Mouse (Mus musculus) lung, embryonic 15.5 days (tissue): ENCODE results near the gene Zbtb49. TPM values are rescaled to one million over a fixed set of nuclear protein-coding genes. Genes with fewer than 3 reads are reported as not detected.

Experiments used
- ATAC-seq: fragments of 200-750 bp; cut with Nextera tagmentation; 2 replicates; pipeline ENCODE4 v1.8.0; 2017; ENCODE audit warnings: moderate number of reproducible peaks, borderline replicate concordance; ENCODE audit not compliant: low FRiP score, low TSS enrichment; ENCODE audit errors: extremely low read depth
- H3K27ac ChIP-seq: fragments of 300-500 bp; sonication (generic); 2 replicates; pipeline ENCODE4 v1.5.1; 2015; ENCODE audit warnings: moderate library complexity, mild to moderate bottlenecking, inconsistent platforms
- H3K27me3 ChIP-seq: fragments of 300-500 bp; sonication (generic); 2 replicates; pipeline ENCODE4 v1.6.1; 2015; ENCODE audit warnings: inconsistent platforms
- H3K36me3 ChIP-seq: fragments of 300-500 bp; sonication (generic); 2 replicates; pipeline ENCODE4 v1.6.1; 2015; ENCODE audit warnings: inconsistent platforms
- H3K4me1 ChIP-seq: fragments of 300-500 bp; sonication (generic); 2 replicates; pipeline ENCODE4 v1.6.1; 2015; ENCODE audit warnings: inconsistent platforms
- H3K4me2 ChIP-seq: fragments of 300-500 bp; sonication (generic); 2 replicates; pipeline ENCODE4 v1.6.1; 2015; ENCODE audit warnings: inconsistent platforms, mild to moderate bottlenecking, moderate library complexity
- H3K4me3 ChIP-seq: fragments of 300-500 bp; sonication (generic); 2 replicates; pipeline ENCODE4 v1.5.1; 2015; ENCODE audit warnings: mild to moderate bottlenecking, inconsistent platforms
- H3K9ac ChIP-seq: fragments of 300-500 bp; sonication (generic); 2 replicates; pipeline ENCODE4 v1.6.1; 2015; ENCODE audit warnings: inconsistent platforms
- H3K9me3 ChIP-seq: fragments of 300-500 bp; sonication (generic); 2 replicates; pipeline ENCODE4 v1.6.1; 2016; ENCODE audit warnings: inconsistent platforms
- WGBS: fragments of 180-500 bp; shearing (Covaris S2); methylation state at CpG from one replicate; pipeline ENCODE4 v1.1.7; 2015; 5-methylcytosine and 5-hydroxymethylcytosine counted together
- polyA plus RNA-seq: library from polyadenylated mRNA; unstranded; fragments of >200 nt; fragmentation: Nextera tagmentation; extraction: Ambion mirVana; gene quantifications from 2 replicates; pipeline ENCODE4 v1.2.1, GENCODE M21; 2015

The Zbtb49 gene
- polyA plus RNA-seq, 1 experiment from 2014 or later = 12.2 TPM

DNA sequence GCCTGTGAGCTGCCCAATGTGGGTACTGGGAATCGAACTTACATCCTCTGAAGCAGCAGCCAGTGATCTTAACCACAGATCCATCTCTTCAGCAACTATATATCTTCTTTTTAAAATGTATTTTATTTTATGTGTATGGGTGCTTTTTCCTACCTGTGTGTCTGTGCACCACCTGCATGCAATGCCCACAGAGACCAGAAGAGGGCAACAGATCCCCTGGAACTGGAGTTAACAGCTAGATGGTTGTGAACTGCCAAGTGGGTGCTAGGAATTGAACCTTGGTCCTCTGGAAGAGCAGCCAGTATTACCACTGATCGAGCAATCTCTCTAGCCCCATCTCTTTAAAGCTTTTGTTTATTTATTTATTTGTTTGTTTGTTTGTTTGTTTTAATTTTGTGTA, 16.4 kb upstream of the Zbtb49 start:
- H3K4me2 ChIP-seq = no peak overlapping the region
- 95% methylated on average over 2 of the region's 2 CpGs for WGBS

DNA sequence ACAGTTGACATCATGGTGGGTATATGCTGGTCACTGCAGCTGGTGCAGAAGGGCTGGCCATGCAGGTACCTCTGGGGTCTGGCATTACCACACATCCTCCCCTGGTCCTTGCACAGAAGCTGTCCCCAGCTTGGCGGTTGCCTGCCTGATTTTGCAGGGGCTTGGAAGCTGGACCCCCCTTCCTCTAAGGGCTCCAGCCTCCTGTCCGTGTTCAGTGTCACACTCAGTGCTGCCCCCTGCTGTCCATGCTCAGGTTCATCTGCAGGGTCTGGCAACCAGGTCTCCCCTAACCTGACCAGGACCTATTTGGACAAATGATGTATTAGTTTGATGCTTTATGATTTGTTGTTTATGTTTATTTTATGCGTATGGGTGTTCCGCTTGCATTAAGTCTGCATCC, 15.2 kb upstream of the Zbtb49 start:
- ATAC-seq = no peak
- WGBS = 68% methylated on average over 4 of the region's 4 CpGs

More for the DNA sequence above, 16.4 kb upstream of the Zbtb49 start:
- ATAC-seq = no peak
- peaks cover 24% of the 10 kb centered on the region for H3K36me3 ChIP-seq
- no peaks in the 10 kb centered on the region for H3K27me3 ChIP-seq
- no peaks in the 10 kb centered on the region for H3K9me3 ChIP-seq
- H3K27ac ChIP-seq = no peak overlapping the region
- H3K4me3 ChIP-seq = no peak overlapping the region
- H3K9ac ChIP-seq = no peak overlapping the region
- H3K4me1 ChIP-seq = no peaks in the 10 kb centered on the region

DNA sequence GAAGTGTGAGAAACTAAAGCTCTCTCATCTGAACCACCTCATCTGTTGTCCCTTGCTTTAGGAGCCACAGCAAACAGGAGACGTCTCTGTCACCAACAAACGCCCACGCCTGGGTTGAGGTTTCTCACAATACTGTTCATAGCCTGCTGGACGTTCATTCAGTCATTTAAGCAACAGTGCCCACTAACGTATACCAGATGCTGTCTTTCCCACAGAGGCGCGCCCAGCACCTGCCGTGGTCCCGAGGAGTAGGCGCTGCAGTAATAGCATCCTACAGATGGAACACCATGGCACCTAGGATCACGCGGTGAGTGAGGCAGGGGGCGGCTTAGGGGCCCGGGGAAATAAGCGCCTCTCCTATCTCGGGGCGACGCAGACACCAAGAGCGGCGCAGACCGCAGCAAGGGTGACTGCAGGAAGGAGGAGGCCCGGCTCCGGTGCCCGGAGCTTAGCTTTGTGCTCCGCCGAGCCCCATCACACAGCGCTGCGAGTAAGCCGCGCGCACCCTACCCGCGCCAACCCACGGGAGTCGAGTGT, 418 bp downstream of the Zbtb49 start:
- Histone ChIP-seq H3K4me2 (peak overlapping the region; percentile 86), H3K27me3 (no peaks in the 10 kb centered on the region), H3K4me3 (peak overlapping the region; percentile 95), H3K27ac (peak overlapping the region; percentile 53; the same call in 1 of the 2 replicates), H3K4me1 (peaks cover 19% of the 10 kb centered on the region), H3K36me3 (peaks cover 7% of the 10 kb centered on the region), H3K9me3 (no peaks in the 10 kb centered on the region), H3K9ac (peak overlapping the region; percentile 87)
- peak; percentile 83 for ATAC-seq
- under 1% methylated on average over 33 of the region's 35 CpGs for WGBS

More for the DNA sequence above, 15.2 kb upstream of the Zbtb49 start:
- no peak overlapping the region for H3K4me3 ChIP-seq
- no peaks in the 10 kb centered on the region for H3K4me1 ChIP-seq
- H3K4me2 ChIP-seq = no peak overlapping the region
- no peak overlapping the region for H3K9ac ChIP-seq
- no peak overlapping the region for H3K27ac ChIP-seq
- H3K36me3 ChIP-seq = peaks cover 36% of the 10 kb centered on the region
- H3K27me3 ChIP-seq = no peaks in the 10 kb centered on the region
- H3K9me3 ChIP-seq = no peaks in the 10 kb centered on the region

DNA sequence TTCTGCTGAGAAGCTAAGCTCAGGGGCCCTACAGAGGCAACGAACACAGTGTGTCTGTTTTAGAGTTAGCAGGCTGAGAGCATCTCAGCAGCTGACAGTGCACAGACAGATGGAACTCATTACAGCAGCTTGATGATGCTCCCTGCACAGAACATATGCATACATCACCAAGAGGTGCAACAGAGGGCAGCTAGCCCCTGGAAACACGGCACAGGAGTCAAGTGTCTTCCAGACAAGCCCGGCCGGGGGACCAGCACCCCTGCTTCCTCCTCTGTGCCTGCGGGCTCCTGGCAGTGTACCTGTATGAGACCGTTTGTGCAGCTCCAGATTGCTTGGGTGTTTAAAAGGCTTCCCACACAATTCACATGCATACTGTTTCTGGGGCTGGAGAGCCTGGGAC, 7.2 kb downstream of the Zbtb49 start:
- H3K27ac ChIP-seq = no peak overlapping the region
- H3K9me3 ChIP-seq = no peaks in the 10 kb centered on the region
- no peaks in the 10 kb centered on the region for H3K4me1 ChIP-seq
- ATAC-seq = no peak
- WGBS = 86% methylated on average over 6 of the region's 6 CpGs
- H3K4me3 ChIP-seq = no peak overlapping the region
- H3K27me3 ChIP-seq = no peaks in the 10 kb centered on the region
- no peak overlapping the region for H3K9ac ChIP-seq
- H3K4me2 ChIP-seq = no peak overlapping the region
- H3K36me3 ChIP-seq = peaks cover 40% of the 10 kb centered on the region

DNA sequence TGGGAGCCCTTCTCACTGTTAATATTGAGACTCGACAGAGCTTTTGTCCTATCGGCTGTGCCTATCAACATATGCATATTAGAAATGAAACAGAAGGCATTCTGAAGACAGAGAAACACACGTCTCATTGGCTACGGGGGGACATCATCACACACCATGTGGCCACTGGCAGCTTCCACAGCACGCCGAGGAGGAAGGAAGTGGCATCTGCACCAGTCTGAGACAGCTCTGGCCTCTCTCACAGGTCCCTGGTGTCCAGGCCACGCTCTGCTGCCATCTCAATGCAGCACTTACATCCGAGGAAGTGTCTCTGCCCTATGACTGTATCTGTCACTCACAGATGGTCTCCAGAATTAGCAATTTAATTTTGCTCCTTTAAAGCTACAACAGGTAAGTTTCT, 8.6 kb downstream of the Zbtb49 start:
- Histone ChIP-seq H3K4me3 (no peak overlapping the region), H3K4me2 (no peak overlapping the region), H3K27ac (no peak overlapping the region), H3K4me1 (no peaks in the 10 kb centered on the region), H3K9ac (no peak overlapping the region), H3K36me3 (peaks cover 40% of the 10 kb centered on the region), H3K9me3 (no peaks in the 10 kb centered on the region), H3K27me3 (no peaks in the 10 kb centered on the region)
- no peak for ATAC-seq
- WGBS = 91% methylated on average over 8 of the region's 8 CpGs

DNA sequence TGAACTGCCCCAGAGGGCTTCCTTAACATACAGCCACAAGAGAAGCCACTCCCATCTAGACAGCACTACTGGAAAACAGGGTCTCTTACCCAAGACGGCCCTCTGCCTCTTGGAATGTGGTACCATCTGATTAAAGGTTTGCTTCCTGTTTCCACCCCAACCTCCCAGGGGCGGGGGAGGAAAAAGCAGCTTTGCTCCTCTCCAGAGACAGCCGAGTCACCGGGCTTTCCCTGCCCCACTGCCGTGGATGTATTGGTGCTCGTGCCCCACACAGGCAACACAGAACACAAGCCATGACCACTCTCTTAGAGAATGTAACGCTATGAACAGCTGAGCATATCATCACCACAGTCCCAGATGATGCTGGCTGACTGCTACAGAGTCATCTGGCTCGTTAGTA, 11.3 kb downstream of the Zbtb49 start:
- Histone ChIP-seq H3K9me3 (no peaks in the 10 kb centered on the region), H3K27ac (no peak overlapping the region), H3K36me3 (peaks cover 46% of the 10 kb centered on the region), H3K4me1 (no peaks in the 10 kb centered on the region), H3K9ac (no peak overlapping the region), H3K4me2 (no peak overlapping the region), H3K27me3 (no peaks in the 10 kb centered on the region), H3K4me3 (no peak overlapping the region)
- no peak for ATAC-seq
- 69% methylated on average over 8 of the region's 8 CpGs for WGBS

DNA sequence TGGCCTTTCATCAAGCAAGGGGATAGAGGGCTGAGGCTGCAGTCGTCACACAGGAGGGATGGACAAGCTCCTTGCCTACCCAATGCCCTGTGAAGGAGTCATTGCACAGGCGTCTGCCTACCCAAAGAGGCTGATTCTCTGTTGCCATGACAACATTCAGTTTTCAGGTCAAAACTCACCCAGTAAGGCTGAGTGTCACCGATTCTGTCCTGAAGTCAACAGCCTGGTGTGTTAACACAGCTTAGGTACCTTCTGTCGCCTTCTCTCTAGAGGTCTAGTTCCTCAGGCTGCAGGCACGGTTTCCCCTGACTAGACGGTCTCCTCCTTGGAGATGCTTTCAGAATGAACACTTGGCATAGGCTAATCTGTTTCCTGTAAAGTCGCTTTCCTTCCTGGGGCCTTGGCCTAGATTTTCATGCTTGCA, 14.9 kb downstream of the Zbtb49 start:
- ATAC-seq = no peak
- H3K36me3 ChIP-seq = peaks cover 40% of the 10 kb centered on the region
- H3K27me3 ChIP-seq = no peaks in the 10 kb centered on the region
- H3K27ac ChIP-seq = no peak overlapping the region
- H3K4me3 ChIP-seq = no peak overlapping the region
- no peaks in the 10 kb centered on the region for H3K4me1 ChIP-seq
- WGBS = 81% methylated on average over 7 of the region's 7 CpGs
- no peaks in the 10 kb centered on the region for H3K9me3 ChIP-seq
- H3K9ac ChIP-seq = no peak overlapping the region
- no peak overlapping the region for H3K4me2 ChIP-seq

DNA sequence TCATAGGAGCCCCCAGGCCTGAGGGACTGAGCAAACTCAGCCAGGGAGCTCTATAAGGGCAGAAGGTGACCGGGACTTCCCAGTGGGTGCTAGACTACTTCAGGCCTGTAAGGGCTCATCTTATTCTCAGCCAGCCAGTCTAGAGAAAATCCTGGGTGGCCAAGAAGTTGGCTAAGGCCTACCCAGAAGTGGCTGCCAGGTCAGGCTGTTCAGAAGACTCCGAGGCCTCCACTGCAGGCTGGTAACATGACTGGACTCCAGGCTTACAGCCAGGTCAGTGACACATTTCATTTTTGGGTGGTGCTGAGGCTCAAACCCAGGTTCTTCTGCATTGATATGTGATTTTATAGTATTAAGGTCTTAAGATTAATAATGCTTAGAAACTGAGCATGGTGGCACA, 20.6 kb downstream of the Zbtb49 start:
- no peak overlapping the region for H3K27ac ChIP-seq
- WGBS = 90% methylated on average over 2 of the region's 2 CpGs
- H3K4me2 ChIP-seq = no peak overlapping the region
- H3K4me1 ChIP-seq = no peaks in the 10 kb centered on the region
- H3K36me3 ChIP-seq = peaks cover 28% of the 10 kb centered on the region
- H3K4me3 ChIP-seq = no peak overlapping the region
- no peaks in the 10 kb centered on the region for H3K9me3 ChIP-seq
- no peak overlapping the region for H3K9ac ChIP-seq
- no peak for ATAC-seq
- H3K27me3 ChIP-seq = no peaks in the 10 kb centered on the region

DNA sequence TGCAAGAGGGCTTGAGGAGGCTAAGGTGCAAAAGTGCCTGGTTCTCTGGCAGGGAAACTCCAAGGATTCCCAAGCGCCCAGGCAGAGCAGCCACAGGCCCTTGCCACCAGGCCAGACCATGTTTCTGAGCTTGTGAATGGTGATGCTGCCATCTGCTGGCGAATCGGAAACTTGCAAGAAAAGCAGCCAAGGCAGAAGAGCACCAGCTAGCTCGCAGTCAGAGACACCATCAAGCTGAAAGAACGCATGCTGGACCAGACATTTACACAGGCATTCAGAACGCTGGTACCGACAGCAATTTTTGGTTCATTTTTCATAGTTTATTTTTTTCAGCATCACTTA, 22.8 kb downstream of the Zbtb49 start:
- Histone ChIP-seq H3K9me3 (no peaks in the 10 kb centered on the region), H3K9ac (no peak overlapping the region), H3K27me3 (no peaks in the 10 kb centered on the region), H3K4me3 (no peak overlapping the region), H3K27ac (no peak overlapping the region), H3K4me1 (no peaks in the 10 kb centered on the region), H3K4me2 (no peak overlapping the region), H3K36me3 (peaks cover 8% of the 10 kb centered on the region)
- WGBS = 10% methylated on average over 7 of the region's 7 CpGs
- ATAC-seq = no peak

DNA sequence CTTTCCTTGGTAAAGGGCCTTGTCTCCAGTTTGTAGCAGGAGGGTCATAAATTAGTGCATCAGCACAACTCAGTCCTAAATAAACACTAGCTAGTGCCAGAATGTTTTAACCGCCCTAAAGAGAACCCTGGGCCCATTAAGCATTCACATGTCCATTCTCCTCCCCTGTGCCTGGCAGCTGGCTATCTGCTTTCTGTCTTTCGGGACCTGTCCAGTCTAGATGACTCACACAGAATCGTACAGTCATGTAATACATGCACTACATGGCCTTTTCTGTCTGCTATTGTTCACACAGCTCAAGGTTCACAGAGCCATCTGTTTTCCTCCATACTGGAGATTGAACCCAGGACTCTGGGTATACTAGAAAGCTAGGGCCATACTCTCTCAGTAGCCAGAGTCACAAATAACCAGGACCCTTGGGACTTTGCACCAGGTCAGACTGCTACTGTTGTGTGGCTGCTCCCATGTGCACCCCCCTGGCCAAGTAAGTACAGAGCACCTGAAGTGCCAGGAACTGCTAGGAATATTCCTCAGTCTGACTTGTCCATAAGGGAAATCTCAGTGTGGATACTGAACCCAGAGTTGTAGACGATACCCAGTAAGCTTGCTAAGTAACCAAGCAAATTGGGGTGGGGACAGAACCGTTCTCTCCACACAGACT, 23.3 kb downstream of the Zbtb49 start:
- 71% methylated on average over 5 of the region's 5 CpGs for WGBS
- Histone ChIP-seq H3K4me3 (no peak overlapping the region), H3K27me3 (no peaks in the 10 kb centered on the region), H3K4me2 (no peak overlapping the region), H3K36me3 (peaks cover 5% of the 10 kb centered on the region; the same call in 1 of the 2 replicates), H3K27ac (no peak overlapping the region), H3K9me3 (no peaks in the 10 kb centered on the region), H3K4me1 (no peaks in the 10 kb centered on the region), H3K9ac (no peak overlapping the region)
- ATAC-seq = no peak

DNA sequence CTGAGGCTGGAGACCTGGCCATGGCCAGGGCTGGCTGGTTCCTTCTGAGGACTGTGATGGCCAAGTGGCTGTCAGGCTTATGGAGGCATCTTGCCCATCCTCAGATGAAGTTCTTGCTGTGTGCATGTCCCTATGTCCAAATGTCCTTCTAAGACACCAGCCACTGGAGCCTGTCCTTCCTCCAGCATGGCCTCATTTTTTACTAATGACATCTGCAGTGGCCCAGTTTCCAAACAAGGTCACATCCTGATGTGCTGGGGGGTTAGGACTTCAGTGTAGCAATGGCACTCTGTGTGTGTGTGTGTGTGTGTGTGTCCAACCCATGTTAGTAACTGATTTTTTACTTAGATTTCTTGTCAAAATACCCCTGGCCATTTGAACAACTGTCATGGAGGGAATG, 24.3 kb downstream of the Zbtb49 start:
- ATAC-seq = no peak

DNA sequence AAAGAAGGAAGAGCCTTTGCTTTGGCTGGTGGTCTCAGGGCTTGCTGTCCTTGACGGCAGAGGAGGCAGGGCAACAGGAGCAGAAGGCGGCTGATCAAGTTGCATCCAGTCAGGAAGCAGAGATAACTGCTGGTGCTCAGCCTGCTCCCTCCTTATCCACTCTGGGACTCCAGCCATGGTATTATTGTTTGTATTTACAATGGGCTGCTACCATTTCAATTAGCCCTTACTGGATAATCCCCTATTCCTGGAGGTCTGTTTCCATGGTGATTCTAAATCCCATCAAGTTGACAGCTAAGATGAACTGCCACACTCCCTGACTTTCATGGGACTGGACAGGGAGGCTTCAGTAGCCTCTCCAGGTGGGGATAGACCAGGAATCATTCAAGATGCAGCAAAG, 25.3 kb downstream of the Zbtb49 start:
- WGBS = 31% methylated on average over 2 of the region's 2 CpGs
- Histone ChIP-seq H3K4me3 (no peak overlapping the region), H3K9me3 (no peaks in the 10 kb centered on the region), H3K4me1 (no peaks in the 10 kb centered on the region), H3K27ac (no peak overlapping the region), H3K27me3 (no peaks in the 10 kb centered on the region), H3K36me3 (no peaks in the 10 kb centered on the region), H3K9ac (no peak overlapping the region), H3K4me2 (no peak overlapping the region)
- no peak for ATAC-seq

More for the DNA sequence above, 24.3 kb downstream of the Zbtb49 start:
- Histone ChIP-seq H3K9ac (no peak overlapping the region), H3K4me1 (no peaks in the 10 kb centered on the region), H3K36me3 (peaks cover 5% of the 10 kb centered on the region; the same call in 1 of the 2 replicates), H3K9me3 (no peaks in the 10 kb centered on the region), H3K4me2 (no peak overlapping the region), H3K27ac (no peak overlapping the region), H3K4me3 (no peak overlapping the region), H3K27me3 (no peaks in the 10 kb centered on the region)

DNA sequence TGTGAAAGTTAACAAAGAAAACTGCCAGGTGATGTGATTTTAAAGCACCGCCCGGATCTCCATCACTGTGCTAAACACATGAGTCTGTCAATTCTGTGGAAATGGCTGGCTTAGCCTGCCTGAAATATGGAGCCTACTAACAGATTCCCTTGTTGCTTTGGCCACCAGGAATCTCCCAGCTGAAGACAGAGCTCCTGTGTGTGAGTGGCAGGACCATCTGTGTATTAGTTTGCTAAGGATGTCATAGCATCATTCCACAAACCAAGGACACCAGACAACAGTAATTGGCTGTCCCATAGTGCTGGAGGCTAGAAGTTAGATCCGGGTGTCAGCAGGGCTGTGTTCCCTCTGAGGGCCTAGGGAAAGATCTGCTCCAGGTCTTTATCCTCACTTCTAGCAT, 29.4 kb downstream of the Zbtb49 start:
- WGBS = 89% methylated on average over 3 of the region's 3 CpGs
- no peak overlapping the region for H3K27ac ChIP-seq
- H3K36me3 ChIP-seq = no peaks in the 10 kb centered on the region
- H3K27me3 ChIP-seq = no peaks in the 10 kb centered on the region
- no peak overlapping the region for H3K4me3 ChIP-seq
- ATAC-seq = no peak
- H3K4me2 ChIP-seq = no peak overlapping the region
- no peaks in the 10 kb centered on the region for H3K4me1 ChIP-seq
- H3K9me3 ChIP-seq = no peaks in the 10 kb centered on the region
- H3K9ac ChIP-seq = no peak overlapping the region
